Mouse (Mus musculus): ENCODE data around the gene Popdc3. TPM values are rescaled to one million over a fixed set of nuclear protein-coding genes. Genes with fewer than 3 reads are reported as not detected.
"Not testable (repeated sequence)": the region's sequence is repeated elsewhere in the genome, so short reads cannot be mapped to it uniquely, and the experiment has no call there.

Gene Popdc3
- polyA plus RNA-seq, 1 experiment from 2014 or later, result 0.44 TPM

- H3K4me1 ChIP-seq (ENCODE audit: control insufficient read depth, insufficient read depth, low read length), result no peaks in the 10 kb centered on the region
- no peaks in the 10 kb centered on the region for H3K27me3 ChIP-seq (replicated peaks; ENCODE audit: control insufficient read depth, insufficient read depth, low read length)
- H3K4me3 ChIP-seq (ENCODE audit: low read depth, low read length), result no peak overlapping the region
- DNase-seq (ENCODE audit: low spot score), result no peak
- H3K36me3 ChIP-seq (ENCODE audit: control insufficient read depth, insufficient read depth, low read length), result no peaks in the 10 kb centered on the region
- WGBS, result 90% methylated on average over 9 of the region's 9 CpGs
- H3K9me3 ChIP-seq (replicated peaks; ENCODE audit: control insufficient read depth, low read length), result no peaks in the 10 kb centered on the region
- H3K27ac ChIP-seq (ENCODE audit: low read depth, low read length), result no peak overlapping the region
- no peak for ATAC-seq
- H3K9ac ChIP-seq (ENCODE audit: low read length), result no peak overlapping the region
- no peak overlapping the region for H3K4me2 ChIP-seq (ENCODE audit: low read length)
These were observed 167.3 kb downstream of the Popdc3 start for GRCm38 (mm10) chr10:45345217-45345616.

GRCm38 (mm10) chr10:45348143-45348542 lies 170.2 kb downstream of the Popdc3 start:
- not testable (repeated sequence) for ATAC-seq; DNase-seq (ENCODE audit: low spot score); H3K4me3 ChIP-seq (ENCODE audit: low read depth, low read length); H3K4me1 ChIP-seq (ENCODE audit: control insufficient read depth, insufficient read depth, low read length); H3K9ac ChIP-seq (ENCODE audit: low read length); H3K27me3 ChIP-seq (replicated peaks; ENCODE audit: control insufficient read depth, insufficient read depth, low read length); H3K36me3 ChIP-seq (ENCODE audit: control insufficient read depth, insufficient read depth, low read length); H3K27ac ChIP-seq (ENCODE audit: low read depth, low read length); H3K9me3 ChIP-seq (replicated peaks; ENCODE audit: control insufficient read depth, low read length); H3K4me2 ChIP-seq (ENCODE audit: low read length)
- 81% methylated on average over 3 of the region's 3 CpGs for WGBS

GRCm38 (mm10) chr10:45356091-45356490 lies 178.2 kb downstream of the Popdc3 start:
- no peak overlapping the region for H3K4me3 ChIP-seq (ENCODE audit: low read depth, low read length)
- no peak for ATAC-seq
- H3K9ac ChIP-seq (ENCODE audit: low read length), result no peak overlapping the region
- DNase-seq (ENCODE audit: low spot score), result no peak
- H3K27ac ChIP-seq (ENCODE audit: low read depth, low read length), result no peak overlapping the region
- H3K27me3 ChIP-seq (replicated peaks; ENCODE audit: control insufficient read depth, insufficient read depth, low read length), result no peaks in the 10 kb centered on the region
- no peaks in the 10 kb centered on the region for H3K9me3 ChIP-seq (replicated peaks; ENCODE audit: control insufficient read depth, low read length)
- no peak overlapping the region for H3K4me2 ChIP-seq (ENCODE audit: low read length)
- H3K36me3 ChIP-seq (ENCODE audit: control insufficient read depth, insufficient read depth, low read length), result no peaks in the 10 kb centered on the region
- 94% methylated on average over 6 of the region's 6 CpGs for WGBS
- H3K4me1 ChIP-seq (ENCODE audit: control insufficient read depth, insufficient read depth, low read length), result no peaks in the 10 kb centered on the region

GRCm38 (mm10) chr10:45363396-45363795 lies 185.5 kb downstream of the Popdc3 start:
- DNase-seq (ENCODE audit: low spot score) (no peak), ATAC-seq (peak; percentile 52; the same call in 1 of the 2 replicates)
- Histone ChIP-seq H3K4me2 (ENCODE audit: low read length) (no peak overlapping the region), H3K27ac (ENCODE audit: low read depth, low read length) (no peak overlapping the region), H3K27me3 (replicated peaks; ENCODE audit: control insufficient read depth, insufficient read depth, low read length) (no peaks in the 10 kb centered on the region), H3K36me3 (ENCODE audit: control insufficient read depth, insufficient read depth, low read length) (no peaks in the 10 kb centered on the region), H3K4me3 (ENCODE audit: low read depth, low read length) (no peak overlapping the region), H3K9ac (ENCODE audit: low read length) (no peak overlapping the region), H3K9me3 (replicated peaks; ENCODE audit: control insufficient read depth, low read length) (no peaks in the 10 kb centered on the region), H3K4me1 (ENCODE audit: control insufficient read depth, insufficient read depth, low read length) (no peaks in the 10 kb centered on the region)
- WGBS, result 29% methylated on average over 5 of the region's 5 CpGs

- Histone ChIP-seq H3K4me2 (ENCODE audit: low read length) (no peak overlapping the region), H3K4me1 (ENCODE audit: control insufficient read depth, insufficient read depth, low read length) (no peaks in the 10 kb centered on the region), H3K27ac (ENCODE audit: low read depth, low read length) (no peak overlapping the region), H3K9me3 (replicated peaks; ENCODE audit: control insufficient read depth, low read length) (no peaks in the 10 kb centered on the region), H3K36me3 (ENCODE audit: control insufficient read depth, insufficient read depth, low read length) (no peaks in the 10 kb centered on the region), H3K27me3 (replicated peaks; ENCODE audit: control insufficient read depth, insufficient read depth, low read length) (no peaks in the 10 kb centered on the region), H3K4me3 (ENCODE audit: low read depth, low read length) (no peak overlapping the region), H3K9ac (ENCODE audit: low read length) (no peak overlapping the region)
- WGBS, result 91% methylated on average over 17 of the region's 17 CpGs
- ATAC-seq, result no peak
- DNase-seq (ENCODE audit: low spot score), result no peak
These were observed 189.2 kb downstream of the Popdc3 start for GRCm38 (mm10) chr10:45366987-45367705.

Other genes with a start within 250 kb of the Popdc3 start
- 14.2 and 16.7 TPM in 2 replicates for gene Prep, start 110.9 kb upstream of the Popdc3 start, polyA plus RNA-seq (2014; fragmentation: Nextera tagmentation; extraction: Ambion mirVana)
- 0.44 and 0.88 TPM in 2 replicates for gene Bves, start 157.7 kb downstream of the Popdc3 start, polyA plus RNA-seq (2014; fragmentation: Nextera tagmentation; extraction: Ambion mirVana)

Measured in forebrain, embryonic 14.5 days (tissue).